Mouse (Mus musculus): ENCODE results near the gene Olfr1415.

GRCm38 (mm10) chr1:92521376-92521775, 25.5 kb upstream of the Olfr1415 start:
- TF ChIP-seq CTCF (IDR thresholded peaks at IDR 0.05; ENCODE audit: low read depth, low read length) (no peak; the same call in 1 of the 2 replicates), TAL1 (conservative IDR thresholded peaks at IDR 0.05; ENCODE audit: low read depth, low read length) (no peak)
